Mouse (Mus musculus) heart, postnatal 0 days (tissue): ENCODE results near the gene Rps19. TPM values are rescaled to one million over a fixed set of nuclear protein-coding genes. Genes with fewer than 3 reads are reported as not detected.

Source experiments
- ATAC-seq: fragments of 200-750 bp; cut with Nextera tagmentation; 2 replicates; pipeline ENCODE4 v1.8.0; 2017; ENCODE audit warnings: low read depth, moderate number of reproducible peaks, moderate library complexity; ENCODE audit not compliant: insufficient read depth
- DNase-seq: peaks from one replicate; pipeline ENCODE4 v3.0.0-alpha.2; 2016; ENCODE audit warnings: low spot score
- H3K27ac ChIP-seq: fragments of 300-500 bp; sonication (generic); 2 replicates; pipeline ENCODE4 v1.5.1; 2014; ENCODE audit warnings: low read depth, mild to moderate bottlenecking
- H3K27me3 ChIP-seq: fragments of 300-500 bp; sonication (generic); 2 replicates; pipeline ENCODE4 v1.6.1; 2014; ENCODE audit warnings: low read length, mixed read lengths; ENCODE audit not compliant: control insufficient read depth, insufficient read depth
- H3K36me3 ChIP-seq: fragments of 300-500 bp; sonication (generic); replicated peaks from 2 replicates; pipeline ENCODE4 v1.6.1; 2014; ENCODE audit warnings: low read length, mixed read lengths; ENCODE audit not compliant: control insufficient read depth, insufficient read depth
- H3K4me1 ChIP-seq: fragments of 300-500 bp; sonication (generic); 2 replicates; pipeline ENCODE4 v1.6.1; 2014; ENCODE audit warnings: antibody characterized with exemption; ENCODE audit not compliant: control insufficient read depth, insufficient read depth
- H3K4me2 ChIP-seq: fragments of 300-500 bp; sonication (generic); 2 replicates; pipeline ENCODE4 v1.6.1; 2014; ENCODE audit warnings: low read depth, mild to moderate bottlenecking, low read length, moderate library complexity
- H3K4me3 ChIP-seq: fragments of 300-500 bp; sonication (generic); 2 replicates; pipeline ENCODE4 v1.5.1; 2014; ENCODE audit warnings: low read depth, low read length
- H3K9ac ChIP-seq: fragments of 300-500 bp; sonication (generic); replicated peaks from 2 replicates; pipeline ENCODE4 v1.6.1; 2014; ENCODE audit warnings: low read depth, low read length, mixed read lengths
- H3K9me3 ChIP-seq: fragments of 300-500 bp; sonication (generic); replicated peaks from 2 replicates; pipeline ENCODE4 v1.6.1; 2016; ENCODE audit warnings: low read length; ENCODE audit not compliant: control insufficient read depth
- CTCF ChIP-seq: IDR thresholded peaks from 2 replicates; pipeline ENCODE4 v1.5.1; 2016; ENCODE audit warnings: antibody characterized with exemption, control low read depth, low read depth
- EP300 ChIP-seq: IDR thresholded peaks from 2 replicates; pipeline ENCODE4 v1.6.1; 2016; ENCODE audit warnings: antibody characterized with exemption, low read depth
- WGBS: fragments of 180-500 bp; shearing (Covaris S2); extraction: QIAGEN DNeasy Blood & Tissue Kit; methylation state at CpG from one replicate; pipeline ENCODE4 v1.1.7; 2014; 5-methylcytosine and 5-hydroxymethylcytosine counted together
- polyA plus RNA-seq: library from polyadenylated mRNA; unstranded; fragments of >200 nt; fragmentation: Nextera tagmentation; extraction: Ambion mirVana; gene quantifications from 2 replicates; pipeline ENCODE4 v1.2.1, GENCODE M21; 2015
- total RNA-seq: library from RNA; depleted of rRNA; stranded (reverse); fragments of >200 nt; gene quantifications from 2 replicates; pipeline ENCODE4 v1.2.3, GENCODE M21; 2014; ENCODE audit warnings: low replicate concordance; rRNA removed

Gene Rps19
- total and polyA plus RNA-seq, 2 experiments from 2014 or later = 642 to 980 TPM

DNA sequence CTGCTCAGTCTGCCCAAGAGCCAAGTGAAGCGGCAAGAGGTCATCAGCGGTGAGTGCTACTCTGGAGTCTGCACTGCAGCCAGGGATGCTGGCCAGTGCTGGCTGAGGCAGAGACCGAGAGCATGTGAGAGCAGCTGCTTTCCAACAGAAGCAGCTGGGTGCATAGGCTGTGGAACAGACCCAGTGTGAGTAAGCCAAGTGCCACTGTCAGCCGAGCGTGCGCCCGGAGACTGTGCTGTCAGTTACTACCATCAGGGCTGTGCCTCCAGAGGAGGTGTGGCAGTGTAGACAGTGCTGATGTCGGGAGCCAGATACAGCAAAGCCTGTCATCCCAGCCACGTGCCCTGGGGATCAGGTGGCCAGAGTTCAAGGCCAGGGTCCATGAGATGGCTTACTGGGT lies 35.6 kb downstream of the Rps19 start:
- ATAC-seq (no peak), DNase-seq (no peak)
- H3K27me3 ChIP-seq = no peaks in the 10 kb centered on the region
- H3K9ac ChIP-seq = no peak overlapping the region
- 83% methylated on average over 9 of the region's 9 CpGs for WGBS
- no peaks in the 10 kb centered on the region for H3K9me3 ChIP-seq
- peaks cover 78% of the 10 kb centered on the region for H3K36me3 ChIP-seq
- TF ChIP-seq CTCF (no peak), EP300 (no peak)
- no peak overlapping the region for H3K27ac ChIP-seq
- H3K4me1 ChIP-seq = no peaks in the 10 kb centered on the region
- H3K4me2 ChIP-seq = no peak overlapping the region
- H3K4me3 ChIP-seq = no peak overlapping the region

DNA sequence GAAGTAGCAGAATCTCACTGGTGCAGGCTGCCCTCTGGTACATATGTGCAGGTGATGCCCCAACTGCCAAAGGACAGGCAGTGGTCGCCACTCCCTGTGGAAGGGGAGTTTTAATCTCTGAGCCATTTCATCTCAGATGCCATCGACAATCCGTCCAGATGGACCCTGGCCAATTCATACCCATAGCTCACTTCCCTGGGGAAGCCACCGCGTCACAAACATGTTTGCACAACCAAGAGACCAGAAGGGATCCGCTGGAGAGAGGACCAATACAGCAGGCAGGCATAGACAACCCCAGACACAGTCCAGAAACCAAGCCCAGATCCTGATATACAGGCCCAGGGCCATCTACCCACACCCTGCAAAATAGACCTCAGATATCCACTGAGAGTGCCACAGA lies 46.3 kb downstream of the Rps19 start:
- H3K9me3 ChIP-seq = no peaks in the 10 kb centered on the region
- no peak overlapping the region for H3K4me2 ChIP-seq
- peaks cover 24% of the 10 kb centered on the region for H3K36me3 ChIP-seq
- WGBS = 45% methylated on average over 6 of the region's 6 CpGs
- H3K27me3 ChIP-seq = peaks cover 62% of the 10 kb centered on the region
- no peak for DNase-seq
- H3K4me3 ChIP-seq = no peak overlapping the region
- no peak overlapping the region for H3K9ac ChIP-seq
- H3K27ac ChIP-seq = no peak overlapping the region
- no peak for TF ChIP-seq EP300
- no peak for TF ChIP-seq CTCF
- ATAC-seq = no peak
- no peaks in the 10 kb centered on the region for H3K4me1 ChIP-seq

DNA sequence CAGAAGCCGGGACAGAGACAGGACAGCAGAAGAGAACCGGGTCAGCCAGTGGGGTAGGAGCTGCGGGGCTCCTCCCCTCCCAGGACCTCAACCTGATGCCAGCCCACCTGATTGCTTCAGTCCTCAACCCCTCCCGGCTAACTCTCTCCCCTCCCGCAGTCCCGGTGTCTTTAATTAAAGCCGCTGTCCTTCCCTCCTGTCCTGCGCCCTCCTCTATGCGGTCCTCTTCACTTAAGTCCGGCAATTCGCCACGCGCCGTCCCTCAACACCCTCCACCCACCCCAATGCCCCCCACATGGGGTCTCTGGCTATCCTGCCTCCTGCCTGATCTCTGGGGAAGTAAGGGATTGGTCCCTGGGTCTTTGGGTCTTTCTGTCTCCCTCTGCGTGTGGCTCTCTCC lies 47.5 kb downstream of the Rps19 start:
- no peak overlapping the region for H3K9ac ChIP-seq
- no peaks in the 10 kb centered on the region for H3K9me3 ChIP-seq
- TF ChIP-seq EP300 (no peak), CTCF (no peak)
- no peak overlapping the region for H3K27ac ChIP-seq
- H3K4me2 ChIP-seq = no peak overlapping the region
- DNase-seq (no peak), ATAC-seq (no peak)
- H3K36me3 ChIP-seq = peaks cover 13% of the 10 kb centered on the region
- H3K4me1 ChIP-seq = no peaks in the 10 kb centered on the region
- H3K4me3 ChIP-seq = no peak overlapping the region
- 2% methylated on average over 12 of the region's 15 CpGs for WGBS
- peaks cover 74% of the 10 kb centered on the region for H3K27me3 ChIP-seq

Other genes starting within 250 kb of the Rps19 start
- not detected in 2 replicates for gene Lypd3, start 247.8 kb upstream of the Rps19 start, total RNA-seq
- gene Lypd3, start 247.8 kb upstream of the Rps19 start, polyA plus RNA-seq = not detected in 2 replicates
- not detected in 2 replicates for gene Tex101, start 207.7 kb upstream of the Rps19 start, total RNA-seq
- not detected in 2 replicates for gene Tex101, start 207.7 kb upstream of the Rps19 start, polyA plus RNA-seq
- not detected in 2 replicates for gene BC049730, start 175.1 kb upstream of the Rps19 start, total RNA-seq
- not detected in 2 replicates for gene BC049730, start 175.1 kb upstream of the Rps19 start, polyA plus RNA-seq
- gene Gm4763, start 157.5 kb upstream of the Rps19 start, total RNA-seq = not detected in 2 replicates
- not detected in 2 replicates for gene Gm4763, start 157.5 kb upstream of the Rps19 start, polyA plus RNA-seq
- 0.12 TPM in 1 of 2 replicates, not detected in the other for gene Cd177, start 124.1 kb upstream of the Rps19 start, total RNA-seq
- gene Cd177, start 124.1 kb upstream of the Rps19 start, polyA plus RNA-seq = 0.18 and 0.23 TPM in 2 replicates
- not detected in 2 replicates for gene Ceacam10, start 107.2 kb upstream of the Rps19 start, total RNA-seq
- gene Ceacam10, start 107.2 kb upstream of the Rps19 start, polyA plus RNA-seq = not detected in 2 replicates
- 0.65 TPM in 1 of 2 replicates, not detected in the other for gene Gm9844, start 22.2 kb upstream of the Rps19 start, total RNA-seq
- 6.7 and 9.5 TPM in 2 replicates for gene Gm9844, start 22.2 kb upstream of the Rps19 start, polyA plus RNA-seq
- not detected in 2 replicates for gene Lypd4, start 14.4 kb upstream of the Rps19 start, total RNA-seq
- gene Lypd4, start 14.4 kb upstream of the Rps19 start, polyA plus RNA-seq = not detected in 2 replicates
- gene Dmrtc2, start 14.3 kb upstream of the Rps19 start, total RNA-seq = not detected in 2 replicates
- gene Dmrtc2, start 14.3 kb upstream of the Rps19 start, polyA plus RNA-seq = not detected in 2 replicates
- gene Cd79a, start 13.0 kb downstream of the Rps19 start, total RNA-seq = 2.8 TPM in 1 of 2 replicates, not detected in the other
- 0.33 and 0.70 TPM in 2 replicates for gene Cd79a, start 13.0 kb downstream of the Rps19 start, polyA plus RNA-seq
- 16.0 and 28.2 TPM in 2 replicates for gene Arhgef1, start 18.5 kb downstream of the Rps19 start, total RNA-seq
- gene Arhgef1, start 18.5 kb downstream of the Rps19 start, polyA plus RNA-seq = 37.0 TPM in 2 replicates
- gene Gm4881, start 60.1 kb downstream of the Rps19 start, total RNA-seq = not detected in 2 replicates
- gene Gm4881, start 60.1 kb downstream of the Rps19 start, polyA plus RNA-seq = not detected in 2 replicates
- 609 and 633 TPM in 2 replicates for gene Rabac1, start 88.4 kb downstream of the Rps19 start, total RNA-seq
- gene Rabac1, start 88.4 kb downstream of the Rps19 start, polyA plus RNA-seq = 357 and 362 TPM in 2 replicates
- gene Atp1a3, start 121.6 kb downstream of the Rps19 start, total RNA-seq = 0.04 TPM in 1 of 2 replicates, not detected in the other
- 0.12 and 0.30 TPM in 2 replicates for gene Atp1a3, start 121.6 kb downstream of the Rps19 start, polyA plus RNA-seq
- gene Grik5, start 188.0 kb downstream of the Rps19 start, total RNA-seq = 16.2 and 21.5 TPM in 2 replicates
- gene Grik5, start 188.0 kb downstream of the Rps19 start, polyA plus RNA-seq = 1.5 and 1.6 TPM in 2 replicates
- gene Zfp574, start 188.2 kb downstream of the Rps19 start, total RNA-seq = 9.8 and 12.0 TPM in 2 replicates
- 11.2 and 11.6 TPM in 2 replicates for gene Zfp574, start 188.2 kb downstream of the Rps19 start, polyA plus RNA-seq